Mouse (Mus musculus): Measurements from ENCODE around the gene Rragd.
"Not testable (repeated sequence)": the region's sequence is repeated elsewhere in the genome, so short reads cannot be mapped to it uniquely, and the experiment has no call there.

Gene Rragd

DNA sequence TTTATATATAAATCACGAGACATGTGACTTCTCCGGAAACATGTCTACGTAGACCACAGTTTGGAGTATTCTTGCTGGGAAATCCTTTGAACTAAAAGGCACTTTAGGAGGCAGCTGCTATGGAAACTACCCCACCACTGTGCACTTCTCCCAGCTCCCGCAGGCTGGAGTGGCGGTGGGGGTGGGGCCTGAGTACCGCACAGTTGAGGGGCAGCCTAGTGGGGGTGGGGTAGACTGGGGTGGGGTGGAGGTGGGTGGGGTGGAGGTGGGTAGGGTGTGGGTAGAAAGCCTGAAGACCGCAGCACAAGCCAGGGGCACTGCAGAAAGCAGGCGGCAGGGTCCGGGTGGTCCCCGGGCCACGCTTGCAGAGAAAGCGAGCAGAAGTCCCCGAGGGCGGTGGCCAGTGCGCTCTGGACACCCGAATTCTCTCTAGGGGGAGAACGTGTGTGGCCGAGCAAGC, at the start of gene Rragd:
Gene Rragd, plus strand, starts transcription at position 322 of the 460 bp plus-strand sequence.
- DNase-seq: peak; percentile 69

DNA sequence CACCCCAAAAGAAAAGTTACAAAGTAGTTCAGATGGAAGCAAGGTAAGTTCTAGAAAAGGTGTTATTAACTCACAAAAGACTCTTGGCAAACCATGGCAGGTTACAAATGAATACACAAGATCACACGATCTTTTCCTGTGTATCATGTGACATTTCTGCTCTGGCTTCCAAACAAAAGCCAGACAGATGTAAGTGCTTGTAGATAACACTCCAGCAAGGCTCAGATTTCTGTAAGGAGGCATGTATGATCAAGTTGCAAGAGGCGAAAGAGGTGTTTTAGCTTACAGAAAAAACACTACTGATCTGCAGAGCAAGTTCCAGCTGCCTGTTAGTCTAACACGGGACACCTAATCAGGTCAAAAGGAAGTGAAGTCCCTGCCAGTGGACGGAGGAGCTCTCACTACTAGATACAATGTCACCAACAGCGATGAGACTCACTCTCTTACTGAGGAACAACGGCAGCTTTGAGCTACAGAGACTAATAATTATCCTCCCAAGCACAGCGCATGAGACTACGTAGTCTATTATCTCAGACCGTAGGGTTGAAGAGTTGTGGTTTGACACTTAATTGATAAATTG, 46.0 kb upstream of the Rragd start:
- DNase-seq: no peak

DNA sequence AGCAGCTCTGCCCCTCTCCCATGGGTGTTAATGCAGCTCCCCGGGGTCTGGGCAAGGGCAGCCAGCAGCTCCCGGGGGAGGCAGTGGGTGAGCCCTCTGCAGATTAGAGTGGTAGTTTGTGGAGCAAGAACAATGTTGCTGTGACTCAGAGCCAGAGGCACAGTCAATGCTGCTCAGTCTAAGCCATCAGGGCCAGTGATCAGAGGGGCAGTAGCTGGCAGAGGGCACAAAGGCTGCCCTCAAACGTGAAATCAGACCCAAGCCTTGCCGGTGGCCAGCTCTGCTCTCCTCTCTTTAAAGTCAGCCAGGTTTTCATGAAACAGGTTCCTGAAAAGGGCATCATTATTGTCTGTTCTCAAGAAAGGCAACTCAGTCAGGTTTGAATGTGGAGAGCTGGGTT, 43.3 kb upstream of the Rragd start:
- peak; percentile 37 for DNase-seq

DNA sequence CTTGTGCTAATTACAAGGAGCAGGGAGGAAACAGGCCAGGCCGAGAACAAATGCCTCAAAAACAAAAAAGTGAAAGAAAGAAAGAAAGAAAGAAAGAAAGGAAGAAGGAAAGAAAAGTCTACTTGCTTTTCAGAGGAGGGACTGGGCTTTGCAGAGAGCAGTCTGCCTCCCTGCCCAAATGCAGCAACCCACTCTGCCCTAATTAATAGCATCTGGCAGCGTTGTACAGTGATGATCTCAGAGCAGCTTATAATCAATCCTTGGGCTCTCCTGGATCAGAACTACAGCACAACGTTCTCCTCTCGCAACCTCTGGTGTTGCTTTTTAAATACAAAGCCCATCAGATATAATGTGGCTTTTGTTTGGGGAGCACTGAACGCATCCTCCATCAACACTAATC, 42.9 kb upstream of the Rragd start:
- peak; percentile 53 for DNase-seq

DNA sequence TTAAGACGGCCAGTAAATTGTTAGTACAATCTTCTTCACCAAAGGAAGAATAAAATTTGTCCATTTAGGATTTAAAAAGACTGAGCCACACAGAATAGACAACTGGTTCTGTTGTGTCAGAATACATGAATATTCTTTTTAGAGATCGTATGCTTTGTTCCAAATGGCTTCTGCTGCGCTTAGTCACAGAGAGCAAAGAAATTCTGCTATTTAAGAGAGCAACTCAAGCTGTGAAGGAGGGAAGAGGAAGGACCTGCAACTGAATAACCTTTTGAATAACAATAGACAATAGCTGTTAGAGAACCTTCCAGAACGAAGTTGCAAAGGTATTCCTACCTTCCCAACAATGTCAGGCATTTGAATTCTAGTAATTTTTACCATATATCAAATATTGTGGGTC, 41.9 kb upstream of the Rragd start:
- no peak for DNase-seq

GRCm38 (mm10) chr4:32947631-32948030, 35.2 kb upstream of the Rragd start:
- peak; percentile 18 for DNase-seq

DNA sequence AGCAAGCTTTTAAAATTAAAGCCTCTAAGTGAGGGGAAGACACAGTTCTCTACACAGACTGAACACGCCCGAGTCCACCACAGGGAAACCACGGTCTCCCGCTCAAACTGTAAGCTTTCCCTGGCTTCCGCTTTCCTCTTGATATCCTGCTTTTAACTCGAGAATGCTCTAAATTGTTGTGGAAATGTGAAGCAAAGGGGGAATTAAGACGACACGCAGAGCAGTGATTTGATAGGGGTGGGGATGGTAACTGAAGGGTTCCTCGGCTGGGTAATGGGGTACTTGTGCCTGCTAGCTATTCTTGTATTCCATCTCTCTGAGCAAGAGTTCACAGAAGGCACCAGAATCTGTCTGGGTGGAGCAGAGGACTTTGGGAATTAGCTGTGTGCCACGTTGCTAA, 34.1 kb upstream of the Rragd start:
- DNase-seq: no peak

- DNase-seq: peak; percentile 90
Measured at GRCm38 (mm10) chr4:32950356-32951034, 32.3 kb upstream of the Rragd start, which contains the start of gene Ankrd6. Gene Ankrd6 (minus strand): TSS chr4:32950841.

GRCm38 (mm10) chr4:32951035-32951940, 31.5 kb upstream of the Rragd start:
- peak; percentile 54 for DNase-seq

GRCm38 (mm10) chr4:32952681-32953080, 30.2 kb upstream of the Rragd start:
- DNase-seq: no peak

- DNase-seq: no peak
Measured at GRCm38 (mm10) chr4:32956423-32956822, 26.4 kb upstream of the Rragd start.

DNA sequence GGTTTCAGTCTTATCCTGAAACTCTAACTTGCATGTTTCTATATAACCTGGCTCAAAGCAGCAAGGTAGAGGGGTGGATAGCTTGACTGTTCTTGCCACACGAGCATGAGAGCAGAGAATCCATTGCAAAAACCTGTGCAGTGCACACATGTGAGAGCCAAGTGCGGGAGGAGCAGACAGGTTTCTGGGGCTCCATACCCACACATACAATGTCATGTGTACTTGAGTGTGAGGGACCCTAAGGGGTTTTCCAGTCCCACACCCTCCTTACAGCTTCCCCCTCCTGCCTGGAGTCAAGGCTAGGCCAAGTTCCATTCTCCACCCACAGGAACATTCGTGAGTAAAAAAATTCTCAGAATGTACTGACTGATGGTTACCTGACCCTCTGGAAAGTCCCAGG, 21.4 kb upstream of the Rragd start:
- no peak for DNase-seq

DNA sequence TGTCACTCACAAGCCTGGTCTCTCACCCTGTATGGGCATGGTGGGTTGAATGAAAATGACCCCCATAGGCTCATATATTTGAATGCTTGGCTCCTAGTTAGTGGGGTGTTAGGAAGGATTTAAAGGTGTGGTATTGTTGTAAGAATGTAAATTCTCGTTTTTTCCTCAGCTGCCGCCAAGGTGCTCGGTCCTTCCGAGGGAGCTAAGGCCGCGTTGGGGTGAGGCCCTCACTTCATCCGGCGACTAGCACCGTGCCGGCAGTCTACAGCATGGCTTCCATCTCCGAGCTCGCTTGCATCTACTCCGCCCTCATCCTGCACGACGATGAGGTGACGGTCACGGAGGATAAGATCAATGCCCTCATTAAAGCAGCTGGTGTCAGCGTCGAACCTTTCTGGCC, 18.2 kb upstream of the Rragd start:
- not testable (repeated sequence) for DNase-seq

- DNase-seq: no peak
Measured at GRCm38 (mm10) chr4:32977331-32977730, 5.5 kb upstream of the Rragd start.

DNA sequence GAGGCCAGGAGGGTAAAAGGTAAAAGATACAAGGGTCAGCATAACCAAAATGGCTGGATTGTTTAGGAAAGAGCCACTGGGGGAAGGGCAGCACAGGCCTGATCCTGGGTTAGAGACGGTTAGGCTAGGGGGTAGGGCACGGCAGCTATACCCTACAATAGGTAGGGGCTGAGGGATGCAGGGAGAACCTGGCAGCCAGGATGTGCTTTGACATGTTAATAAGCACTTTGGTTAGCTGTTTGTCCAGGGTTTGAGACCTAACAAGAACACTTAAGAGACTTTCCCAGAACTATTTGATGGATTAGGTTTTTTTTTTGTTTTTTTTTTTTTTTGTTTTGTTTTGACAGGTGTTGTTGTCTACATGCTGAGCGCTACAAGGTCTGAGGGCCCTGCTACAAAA, 2.8 kb upstream of the Rragd start:
- DNase-seq: no peak

- DNase-seq: no peak
Measured at GRCm38 (mm10) chr4:32981617-32982016, 1.2 kb upstream of the Rragd start.

GRCm38 (mm10) chr4:32982041-32982715, 659 bp upstream of the Rragd start:
- DNase-seq: peak; percentile 34

GRCm38 (mm10) chr4:32983176-32984155, 629 bp downstream of the Rragd start:
- DNase-seq: peak; percentile 80

- DNase-seq: peak; percentile 52
Measured at GRCm38 (mm10) chr4:32984242-32984641, 1.4 kb downstream of the Rragd start.

DNA sequence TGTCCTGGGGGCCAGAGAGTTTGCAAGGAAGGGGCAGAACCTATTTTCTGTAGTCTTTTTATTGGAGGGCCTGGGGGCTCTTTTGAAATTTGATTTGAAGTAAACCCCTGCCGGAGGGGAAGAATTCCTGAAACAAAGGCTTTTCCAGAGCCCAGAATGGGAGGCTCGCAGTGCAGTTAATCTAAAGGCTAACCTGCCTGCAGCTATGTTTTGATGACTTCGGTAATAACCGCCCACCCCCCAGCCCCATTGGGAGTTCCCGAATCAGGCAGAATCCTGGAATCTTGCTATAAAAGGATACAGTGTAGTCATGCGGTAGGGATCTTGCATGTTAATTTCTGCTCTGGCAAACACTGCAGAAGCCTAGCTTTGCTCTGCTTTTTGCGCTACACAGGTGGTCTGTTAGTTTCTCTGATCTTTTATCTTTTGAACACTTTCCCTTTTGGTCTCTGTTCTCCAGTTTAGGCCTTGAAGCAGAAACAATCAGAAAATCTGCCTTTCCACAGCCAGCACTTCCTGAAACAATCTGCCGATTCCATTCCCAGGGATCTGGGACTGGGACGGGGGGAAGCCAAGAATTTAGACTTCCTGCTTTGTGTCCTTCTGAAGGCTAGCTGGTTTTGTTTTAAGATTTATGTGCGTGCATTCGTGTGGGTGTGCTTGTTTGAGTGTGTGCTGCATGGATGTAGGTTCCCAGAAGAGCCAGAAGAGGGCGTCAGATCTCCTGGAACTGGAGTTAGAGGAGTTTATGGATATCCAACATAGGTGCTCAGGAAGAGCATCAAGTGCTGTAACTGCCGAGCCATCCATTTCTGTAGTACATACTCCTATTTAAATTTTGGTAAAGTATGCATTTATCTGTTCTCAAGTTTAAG, 2.2 kb downstream of the Rragd start:
- DNase-seq: peak; percentile 51

GRCm38 (mm10) chr4:32985684-32986083, 2.8 kb downstream of the Rragd start:
- peak; percentile 38 for DNase-seq
